Mouse (Mus musculus): ENCODE measurements around the gene Zglp1.

- TF ChIP-seq REST (IDR thresholded peaks at IDR 0.05; ENCODE audit: insufficient read depth, insufficient read length) (no peak), POLR2A (IDR thresholded peaks at IDR 0.05; ENCODE audit: insufficient read length, low read depth) (no peak), POLR2AphosphoS2 (IDR thresholded peaks at IDR 0.05; ENCODE audit: insufficient read length, low read depth) (no peak), TCF12 (IDR thresholded peaks at IDR 0.05; ENCODE audit: insufficient read depth, poor library complexity, severe bottlenecking) (no peak), USF1 (IDR thresholded peaks at IDR 0.05; ENCODE audit: low read depth) (no peak)
Observed at GRCm38 (mm10) chr9:21036161-21036560, 30.7 kb downstream of the Zglp1 start.

Measured in myocyte (in vitro differentiated cells).